In the genomic region with DNA sequence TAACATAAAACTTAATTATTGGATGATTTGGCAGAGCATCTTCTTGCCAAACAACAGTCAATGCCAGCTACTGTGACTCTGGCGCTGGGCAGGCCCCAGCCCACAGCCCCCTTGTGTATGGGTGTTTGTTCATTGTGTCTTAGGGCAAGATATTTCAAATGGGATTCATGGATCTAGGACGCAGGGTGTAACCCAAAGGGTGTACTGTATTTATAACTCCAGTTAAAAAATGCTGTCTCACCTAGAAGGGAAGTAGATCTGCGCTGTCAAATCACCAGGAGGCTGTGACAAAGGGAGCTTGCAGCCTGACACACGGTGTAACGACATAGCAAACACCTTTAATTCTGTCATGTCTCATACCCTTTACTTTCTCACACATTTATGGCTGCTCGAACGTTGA, we compare ENCODE assay signal across 11 mouse cellular contexts. TPM values are rescaled to one million over a fixed set of nuclear protein-coding genes. Genes with fewer than 3 reads are reported as not detected.
DNase-seq lines count a peak whose midpoint lies in the region; ATAC-seq and TF ChIP-seq lines count a peak whose summit lies in the region.
"Had no signal": no experiment of that assay in that cellular context is flagged by ENCODE, and none has a peak within 500 bp of the region (broad histone marks: within the 10 kb centered on the region; RNA-seq: fewer than 3 reads in every experiment).

No protein-coding gene starts in this region.

- WGBS in heart, embryonic 11.5 days (ENCODE audit: insufficient replicate concordance) = 57% methylated on average over 7 of the region's 7 CpGs
- 45% methylated on average over 7 of the region's 7 CpGs for WGBS in neural tube, embryonic 13.5 days
- 58% methylated on average over 7 of the region's 7 CpGs for WGBS in liver, adult 2 months
- 57% methylated on average over 7 of the region's 7 CpGs for WGBS in stomach, postnatal 0 days

- H3K27ac ChIP-seq in heart, embryonic 11.5 days (ENCODE audit: low read depth, low read length) = no peak overlapping the region; the same call in 1 of the 2 replicates
- H3K27ac ChIP-seq in neural tube, embryonic 13.5 days (replicated peaks) = peak overlapping the region; percentile 33; the same call in 1 of the 2 replicates
- H3K27ac ChIP-seq in liver, adult 2 months (replicated peaks; ENCODE audit: insufficient read depth, low read depth, low read length) = 0 out of 2 replicates have a peak overlapping the region, but pooled peaks have one; percentile 4
- H3K27ac ChIP-seq in stomach, postnatal 0 days (replicated peaks) = peak overlapping the region; percentile 45; the same call in 1 of the 2 replicates
- H3K27ac ChIP-seq: embryonic facial prominence, embryonic 10.5 days had no signal

- H3K9ac ChIP-seq in heart, embryonic 11.5 days (ENCODE audit: low read depth, low read length) = no peak overlapping the region
- H3K9ac ChIP-seq in neural tube, embryonic 13.5 days = peak overlapping the region; percentile 17; the same call in 1 of the 2 replicates
- no peak overlapping the region for H3K9ac ChIP-seq in liver, adult 2 months (ENCODE audit: low read depth, low read length)
- H3K9ac ChIP-seq in stomach, postnatal 0 days (ENCODE audit: low read length) = no peak overlapping the region

- no peaks in the 10 kb centered on the region; the same call in 1 of the 2 replicates for H3K79me2 ChIP-seq in liver, adult 2 months (ENCODE audit: control insufficient read depth, insufficient read depth, low read length)

- no peak for DNase-seq in heart, postnatal 25 days (ENCODE audit: low spot score)
- no peak for DNase-seq in neural tube, embryonic 10.5 days (ENCODE audit: extremely low spot score, low spot score)
- DNase-seq in liver, adult 2 months (ENCODE audit: extremely low read depth, low read depth, low spot score) = no peak
- DNase-seq in stomach, postnatal 0 days (ENCODE audit: low spot score) = no peak
- no peak for DNase-seq in lung, postnatal 36 days
- DNase-seq in spleen, postnatal 36 days (ENCODE audit: low spot score in 2 of 2) = no peak
- DNase-seq: adrenal gland, adult 8-10 months; thymus, postnatal 4 days had no signal

- no peak for TF ChIP-seq POLR2A in liver, adult 2 months (IDR thresholded peaks at IDR 0.05; ENCODE audit: extremely low read depth, insufficient read depth, low read length)

- TF ChIP-seq EP300 in stomach, postnatal 0 days (optimal IDR thresholded peaks at IDR 0.05) = no peak

- TF ChIP-seq CTCF in liver, adult 2 months (IDR thresholded peaks at IDR 0.05; ENCODE audit: low read depth, low read length) = no peak
- no peak for TF ChIP-seq CTCF in stomach, postnatal 0 days (IDR thresholded peaks at IDR 0.05; ENCODE audit: low read depth)

- H3K4me2 ChIP-seq in heart, embryonic 11.5 days = peak overlapping the region; percentile 7
- H3K4me2 ChIP-seq in neural tube, embryonic 13.5 days = no peak overlapping the region; the same call in 1 of the 2 replicates
- no peak overlapping the region for H3K4me2 ChIP-seq in stomach, postnatal 0 days (replicated peaks; ENCODE audit: low read depth)

- H3K4me1 ChIP-seq in heart, embryonic 11.5 days (ENCODE audit: control insufficient read depth, insufficient read depth, low read length) = peaks cover 72% of the 10 kb centered on the region
- peaks cover 92% of the 10 kb centered on the region for H3K4me1 ChIP-seq in neural tube, embryonic 13.5 days (replicated peaks)
- H3K4me1 ChIP-seq in liver, adult 2 months (ENCODE audit: control insufficient read depth, insufficient read depth, low read length) = peaks cover 3% of the 10 kb centered on the region; the same call in 1 of the 2 replicates
- no peaks in the 10 kb centered on the region for H3K4me1 ChIP-seq in stomach, postnatal 0 days (replicated peaks; ENCODE audit: control insufficient read depth, insufficient read depth)

- H3K36me3 ChIP-seq in heart, embryonic 11.5 days (ENCODE audit: control insufficient read depth, insufficient read depth, low read length) = no peaks in the 10 kb centered on the region
- H3K36me3 ChIP-seq in neural tube, embryonic 13.5 days = no peaks in the 10 kb centered on the region
- peaks cover 3% of the 10 kb centered on the region for H3K36me3 ChIP-seq in liver, adult 2 months (ENCODE audit: control insufficient read depth, insufficient read depth, low read length)
- H3K36me3 ChIP-seq in stomach, postnatal 0 days (ENCODE audit: control insufficient read depth, insufficient read depth, low read length) = no peaks in the 10 kb centered on the region

- ATAC-seq in heart, embryonic 11.5 days (replicated peaks; ENCODE audit: insufficient number of reproducible peaks, low FRiP score, low TSS enrichment) = no peak
- ATAC-seq in neural tube, embryonic 13.5 days (ENCODE audit: low read depth) = no peak
- no peak for ATAC-seq in stomach, postnatal 0 days (ENCODE audit: low FRiP score, low TSS enrichment)

- H3K27me3 ChIP-seq in heart, embryonic 11.5 days (ENCODE audit: control insufficient read depth, insufficient read depth, low read length) = no peaks in the 10 kb centered on the region
- no peaks in the 10 kb centered on the region for H3K27me3 ChIP-seq in neural tube, embryonic 13.5 days
- no peaks in the 10 kb centered on the region for H3K27me3 ChIP-seq in liver, adult 2 months (ENCODE audit: control insufficient read depth, insufficient read depth, low read length)
- H3K27me3 ChIP-seq in stomach, postnatal 0 days (ENCODE audit: control insufficient read depth, insufficient read depth, low read length) = no peaks in the 10 kb centered on the region

- no peak overlapping the region for H3K4me3 ChIP-seq in heart, embryonic 11.5 days (ENCODE audit: low read depth, low read length)
- no peak overlapping the region for H3K4me3 ChIP-seq in neural tube, embryonic 13.5 days
- no peak overlapping the region for H3K4me3 ChIP-seq in liver, adult 2 months (ENCODE audit: insufficient read depth, low read depth, low read length)
- H3K4me3 ChIP-seq in stomach, postnatal 0 days (ENCODE audit: low read depth, low read length) = no peak overlapping the region
- H3K4me3 ChIP-seq: embryonic facial prominence, embryonic 10.5 days had no signal

- H3K9me3 ChIP-seq in heart, embryonic 11.5 days (replicated peaks; ENCODE audit: control insufficient read depth, low read length) = no peaks in the 10 kb centered on the region
- no peaks in the 10 kb centered on the region for H3K9me3 ChIP-seq in neural tube, embryonic 13.5 days
- H3K9me3 ChIP-seq in stomach, postnatal 0 days (ENCODE audit: control insufficient read depth, low read length) = no peaks in the 10 kb centered on the region
- H3K9me3 ChIP-seq: embryonic facial prominence, embryonic 10.5 days had no signal

- intact Hi-C loops in heart, postnatal 25 days (cut with DNase I) = no loop called here

RNA-seq across cellular contexts. Expression of a gene that starts 16.6 kb away (rescaled TPM):
- 27.2 and 27.5 TPM in 2 replicates for polyA plus RNA-seq in heart, embryonic 11.5 days (2014; fragmentation: Nextera tagmentation; extraction: Ambion mirVana)
- 10 to 100 TPM; 57.4 to 60.3 TPM for total RNA-seq in heart, postnatal 25 days (2021)
- polyA plus RNA-seq in neural tube, embryonic 13.5 days (2015; fragmentation: Nextera tagmentation; extraction: Ambion mirVana) = 48.9 and 55.7 TPM in 2 replicates
- total RNA-seq in liver, adult 2 months (2014; rRNA removed) = 15.5 and 16.8 TPM in 2 replicates
- 1.7 and 4.9 TPM in 2 replicates for polyA plus RNA-seq in liver, adult 2 months (2012; rRNA removed)
- 13.5 and 14.4 TPM in 2 replicates for polyA plus RNA-seq in stomach, postnatal 0 days (2015; fragmentation: Nextera tagmentation; extraction: Ambion mirVana)
